Mouse (Mus musculus): ENCODE data around the gene Rasl12. TPM values are rescaled to one million over a fixed set of nuclear protein-coding genes. Genes with fewer than 3 reads are reported as not detected.

Rasl12 gene
- total RNA-seq, 2 experiments from 2014 or later = 3.1 to 3.3 TPM

GRCm38 (mm10) chr9:65381017-65381590 lies 17.2 kb upstream of the Rasl12 start:
- peak; percentile 61 for DNase-seq
- no peak for TF ChIP-seq CTCF (IDR thresholded peaks at IDR 0.05)
- peak overlapping the region; percentile 85 for H3K27ac ChIP-seq
- H3K4me3 ChIP-seq = no peak overlapping the region
- intact Hi-C loops (cut with DNase I) = no loop called here

- intact Hi-C loops (cut with DNase I) = no loop called here
- no peak overlapping the region for H3K4me3 ChIP-seq
- peak; percentile 60 for DNase-seq
- peak overlapping the region; percentile 85 for H3K27ac ChIP-seq
- TF ChIP-seq CTCF (IDR thresholded peaks at IDR 0.05) = no peak
Measured at GRCm38 (mm10) chr9:65382031-65382750, 16.1 kb upstream of the Rasl12 start.

GRCm38 (mm10) chr9:65382751-65383097 lies 15.6 kb upstream of the Rasl12 start:
- peak overlapping the region; percentile 85 for H3K27ac ChIP-seq
- peak; percentile 64 for DNase-seq
- TF ChIP-seq CTCF (IDR thresholded peaks at IDR 0.05) = no peak
- intact Hi-C loops (cut with DNase I) = no loop called here
- H3K4me3 ChIP-seq = no peak overlapping the region

- peak overlapping the region; percentile 35 for H3K4me3 ChIP-seq
- peak; percentile 86 for DNase-seq
- intact Hi-C loops (cut with DNase I) = no loop called here
- peak overlapping the region; percentile 88 for H3K27ac ChIP-seq
- no peak for TF ChIP-seq CTCF (IDR thresholded peaks at IDR 0.05)
Measured at GRCm38 (mm10) chr9:65384276-65384675, 14.0 kb upstream of the Rasl12 start.

- H3K4me3 ChIP-seq = no peak overlapping the region
- TF ChIP-seq CTCF (IDR thresholded peaks at IDR 0.05) = 0 out of 2 replicates have a peak, but pooled peaks have one; percentile 2
- intact Hi-C loops (cut with DNase I) = no loop called here
- no peak for DNase-seq
- peak overlapping the region; percentile 73 for H3K27ac ChIP-seq
Measured at GRCm38 (mm10) chr9:65386373-65387140, 11.7 kb upstream of the Rasl12 start.

- TF ChIP-seq CTCF (IDR thresholded peaks at IDR 0.05) = no peak
- Histone ChIP-seq H3K4me3 (peak overlapping the region; percentile 75), H3K27ac (peak overlapping the region; percentile 96)
- peak; percentile 68 for DNase-seq
- intact Hi-C loops (cut with DNase I) = loop anchor here (2.0 kb wide), 1 partner anchor 44 kb away; the partner anchor contains the start of gene Pdcd7
Measured at GRCm38 (mm10) chr9:65390752-65391612, 7.3 kb upstream of the Rasl12 start.

- Histone ChIP-seq H3K27ac (peak within 1 kb of the TSS; percentile 96), H3K4me3 (peak within 1 kb of the TSS; percentile 75)
- intact Hi-C loops (cut with DNase I) = loop anchor here (2.0 kb wide), 1 partner anchor 45 kb away; the partner anchor contains the start of gene Pdcd7
- peak; percentile 84 for DNase-seq
- no peak for TF ChIP-seq CTCF (IDR thresholded peaks at IDR 0.05)
Measured at GRCm38 (mm10) chr9:65391613-65391964, 6.7 kb upstream of the Rasl12 start, which contains the start of gene Kbtbd13. TSS of gene Kbtbd13 (minus strand) at chr9:65391652.

GRCm38 (mm10) chr9:65392638-65393364 lies 5.5 kb upstream of the Rasl12 start:
- DNase-seq = peak; percentile 84
- peak; percentile 85 for TF ChIP-seq CTCF (IDR thresholded peaks at IDR 0.05)
- intact Hi-C loops (cut with DNase I) = loop anchor here (2.0 kb wide), 2 partner anchors 24 to 40 kb away; no protein-coding TSS in a partner anchor
- Histone ChIP-seq H3K4me3 (no peak overlapping the region), H3K27ac (peak overlapping the region; percentile 96)

GRCm38 (mm10) chr9:65393606-65394005 lies 4.7 kb upstream of the Rasl12 start:
- peak; percentile 48 for DNase-seq
- intact Hi-C loops (cut with DNase I) = loop anchor here (2.0 kb wide), 2 partner anchors 23 to 39 kb away; no protein-coding TSS in a partner anchor
- Histone ChIP-seq H3K4me3 (no peak overlapping the region), H3K27ac (peak overlapping the region; percentile 96)
- TF ChIP-seq CTCF (IDR thresholded peaks at IDR 0.05) = no peak

GRCm38 (mm10) chr9:65394360-65394759 lies 3.9 kb upstream of the Rasl12 start:
- intact Hi-C loops (cut with DNase I) = no loop called here
- DNase-seq = peak; percentile 35
- no peak for TF ChIP-seq CTCF (IDR thresholded peaks at IDR 0.05)
- H3K27ac ChIP-seq = peak overlapping the region; percentile 96
- no peak overlapping the region for H3K4me3 ChIP-seq

GRCm38 (mm10) chr9:65399934-65400333 lies 1.6 kb downstream of the Rasl12 start:
- intact Hi-C loops (cut with DNase I) = no loop called here
- TF ChIP-seq CTCF (IDR thresholded peaks at IDR 0.05) = no peak
- H3K27ac ChIP-seq = peak overlapping the region; percentile 79
- peak; percentile 21 for DNase-seq
- peak overlapping the region; percentile 74 for H3K4me3 ChIP-seq

Data from gastrocnemius, adult 2 months (tissue).